Mouse (Mus musculus): ENCODE measurements around the gene Kif7.

Gene Kif7

GRCm38 (mm10) chr7:79727091-79727490, 11.6 kb upstream of the Kif7 start:
- peak; percentile 80 for DNase-seq (ENCODE audit: low read depth, low spot score)

- DNase-seq (ENCODE audit: low read depth, low spot score): peak; percentile 80
These were observed 6.0 kb upstream of the Kif7 start for GRCm38 (mm10) chr7:79721386-79721977.

- no peak for DNase-seq (ENCODE audit: low read depth, low spot score)
These were observed 4.7 kb downstream of the Kif7 start for GRCm38 (mm10) chr7:79710831-79711230.

- DNase-seq (ENCODE audit: low read depth, low spot score): peak; percentile 30
These were observed 5.4 kb downstream of the Kif7 start for GRCm38 (mm10) chr7:79710130-79710607.

- DNase-seq (ENCODE audit: low read depth, low spot score): no peak
These were observed 10.3 kb downstream of the Kif7 start for GRCm38 (mm10) chr7:79705210-79705609.

GRCm38 (mm10) chr7:79702755-79703154, 12.8 kb downstream of the Kif7 start:
- no peak for DNase-seq (ENCODE audit: low read depth, low spot score)

GRCm38 (mm10) chr7:79696495-79696894, 19.0 kb downstream of the Kif7 start:
- no peak for DNase-seq (ENCODE audit: low read depth, low spot score)

- no peak for DNase-seq (ENCODE audit: low read depth, low spot score)
These were observed 35.3 kb downstream of the Kif7 start for GRCm38 (mm10) chr7:79680231-79680630.

GRCm38 (mm10) chr7:79679186-79679585, 36.3 kb downstream of the Kif7 start:
- peak; percentile 41 for DNase-seq (ENCODE audit: low read depth, low spot score)

GRCm38 (mm10) chr7:79670900-79671604, 44.5 kb downstream of the Kif7 start:
- no peak for DNase-seq (ENCODE audit: low read depth, low spot score)

GRCm38 (mm10) chr7:79666690-79667089, 48.8 kb downstream of the Kif7 start:
- no peak for DNase-seq (ENCODE audit: low read depth, low spot score)

GRCm38 (mm10) chr7:79661253-79661890, 54.1 kb downstream of the Kif7 start:
- DNase-seq (ENCODE audit: low read depth, low spot score): no peak

- DNase-seq (ENCODE audit: low read depth, low spot score): peak; percentile 26
These were observed 55.0 kb downstream of the Kif7 start for GRCm38 (mm10) chr7:79660291-79661150.

- peak; percentile 98 for DNase-seq (ENCODE audit: low read depth, low spot score)
These were observed 55.8 kb downstream of the Kif7 start, which contains the start of gene Ticrr for GRCm38 (mm10) chr7:79659578-79660290. Gene Ticrr (plus strand): TSS chr7:79660196.

GRCm38 (mm10) chr7:79654586-79654985, 60.9 kb downstream of the Kif7 start:
- DNase-seq (ENCODE audit: low read depth, low spot score): no peak

GRCm38 (mm10) chr7:79654185-79654584, 61.3 kb downstream of the Kif7 start:
- no peak for DNase-seq (ENCODE audit: low read depth, low spot score)

- peak; percentile 65 for DNase-seq (ENCODE audit: low read depth, low spot score)
These were observed 66.5 kb downstream of the Kif7 start for GRCm38 (mm10) chr7:79649005-79649404.
